Mouse (Mus musculus) forebrain, embryonic 14.5 days (tissue): ENCODE measurements around the gene Ppm1l. TPM values are rescaled to one million over a fixed set of nuclear protein-coding genes. Genes with fewer than 3 reads are reported as not detected.

Experiments used
- ATAC-seq: fragments of 200-750 bp; cut with Nextera tagmentation; 2 replicates; pipeline ENCODE4 v1.8.0; 2017; ENCODE audit warnings: mild to moderate bottlenecking, moderate library complexity
- DNase-seq: peaks from one replicate; pipeline ENCODE4 v3.0.0-alpha.2; 2015; ENCODE audit warnings: low spot score
- H3K27ac ChIP-seq: fragments of 300-500 bp; sonication (generic); 2 replicates; pipeline ENCODE4 v1.5.1; 2014; ENCODE audit warnings: low read depth, mild to moderate bottlenecking, control low read depth, low read length, moderate library complexity
- H3K27me3 ChIP-seq: fragments of 300-500 bp; sonication (generic); replicated peaks from 2 replicates; pipeline ENCODE4 v1.6.1; 2014; ENCODE audit warnings: low read length, control low read depth, mixed read lengths; ENCODE audit not compliant: control insufficient read depth, insufficient read depth
- H3K36me3 ChIP-seq: fragments of 300-500 bp; sonication (generic); 2 replicates; pipeline ENCODE4 v1.6.1; 2014; ENCODE audit warnings: low read length, control low read depth; ENCODE audit not compliant: control insufficient read depth, insufficient read depth
- H3K4me1 ChIP-seq: fragments of 300-500 bp; sonication (generic); 2 replicates; pipeline ENCODE4 v1.6.1; 2014; ENCODE audit warnings: antibody characterized with exemption, low read length, control low read depth; ENCODE audit not compliant: control insufficient read depth, insufficient read depth
- H3K4me2 ChIP-seq: fragments of 300-500 bp; sonication (generic); 2 replicates; pipeline ENCODE4 v1.6.1; 2014; ENCODE audit warnings: mild to moderate bottlenecking, control low read depth, low read length
- H3K4me3 ChIP-seq: fragments of 300-500 bp; sonication (generic); 2 replicates; pipeline ENCODE4 v1.5.1; 2014; ENCODE audit warnings: low read depth, low read length, control low read depth
- H3K9ac ChIP-seq: fragments of 300-500 bp; sonication (generic); 2 replicates; pipeline ENCODE4 v1.6.1; 2014; ENCODE audit warnings: mild to moderate bottlenecking, low read length, control low read depth, moderate library complexity
- H3K9me3 ChIP-seq: fragments of 300-500 bp; sonication (generic); replicated peaks from 2 replicates; pipeline ENCODE4 v1.6.1; 2016; ENCODE audit warnings: low read length, control low read depth, mixed read lengths; ENCODE audit not compliant: control insufficient read depth
- WGBS: fragments of 180-500 bp; shearing (Covaris S2); extraction: QIAGEN DNeasy Blood & Tissue Kit; methylation state at CpG from one replicate; pipeline ENCODE4 v1.1.7; 2014; 5-methylcytosine and 5-hydroxymethylcytosine counted together
- polyA plus RNA-seq: library from polyadenylated mRNA; unstranded; fragments of >200 nt; fragmentation: Nextera tagmentation; extraction: Ambion mirVana; gene quantifications from 2 replicates; pipeline ENCODE4 v1.2.1, GENCODE M21; 2014

Ppm1l gene
- polyA plus RNA-seq, 1 experiment from 2014 or later = 16.5 TPM

DNA sequence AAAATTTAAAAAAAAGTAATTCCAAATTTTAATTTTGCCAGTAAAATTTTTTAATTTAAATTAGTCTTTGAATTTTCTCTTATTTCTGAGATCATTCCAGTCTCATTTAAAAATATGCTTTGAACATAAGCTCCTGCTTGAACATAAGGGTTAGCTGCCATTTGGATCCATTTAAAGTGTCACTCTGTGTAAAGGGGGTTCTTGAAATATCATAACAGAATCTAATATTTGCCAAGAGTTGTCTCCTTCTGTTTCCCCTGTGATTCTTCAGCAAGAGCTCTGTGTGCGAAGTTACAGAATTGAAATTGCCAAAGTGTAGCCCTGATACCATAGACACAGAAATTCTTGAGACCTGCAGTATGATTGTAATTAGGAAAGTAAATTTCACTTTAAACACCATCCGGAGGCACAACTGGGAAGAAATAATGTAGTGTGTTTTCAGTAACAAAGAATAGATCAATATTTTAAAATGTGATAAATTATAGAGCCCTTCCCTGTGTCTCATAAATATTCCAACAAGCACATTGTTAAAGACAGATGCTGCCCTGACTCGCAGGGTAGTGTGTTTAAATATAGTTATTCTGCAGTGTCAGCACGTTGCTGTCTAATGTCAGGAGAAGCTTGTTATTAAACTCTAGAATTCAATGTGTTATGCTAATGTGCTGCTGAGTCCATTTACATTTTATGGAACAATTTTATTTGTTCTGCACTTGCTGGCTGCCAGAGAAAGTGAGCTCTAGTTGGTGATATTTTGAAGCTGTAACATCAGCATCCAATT lies 177.8 kb downstream of the Ppm1l start:
- Histone ChIP-seq H3K27ac (peak overlapping the region; percentile 6; the same call in 1 of the 2 replicates), H3K36me3 (no peaks in the 10 kb centered on the region), H3K4me1 (peaks cover 6% of the 10 kb centered on the region; the same call in 1 of the 2 replicates), H3K27me3 (no peaks in the 10 kb centered on the region), H3K9ac (no peak overlapping the region), H3K9me3 (no peaks in the 10 kb centered on the region), H3K4me2 (no peak overlapping the region), H3K4me3 (no peak overlapping the region)
- 48% methylated on average over 4 of the region's 4 CpGs for WGBS
- peak; percentile 83 for ATAC-seq
- DNase-seq = peak; percentile 69

DNA sequence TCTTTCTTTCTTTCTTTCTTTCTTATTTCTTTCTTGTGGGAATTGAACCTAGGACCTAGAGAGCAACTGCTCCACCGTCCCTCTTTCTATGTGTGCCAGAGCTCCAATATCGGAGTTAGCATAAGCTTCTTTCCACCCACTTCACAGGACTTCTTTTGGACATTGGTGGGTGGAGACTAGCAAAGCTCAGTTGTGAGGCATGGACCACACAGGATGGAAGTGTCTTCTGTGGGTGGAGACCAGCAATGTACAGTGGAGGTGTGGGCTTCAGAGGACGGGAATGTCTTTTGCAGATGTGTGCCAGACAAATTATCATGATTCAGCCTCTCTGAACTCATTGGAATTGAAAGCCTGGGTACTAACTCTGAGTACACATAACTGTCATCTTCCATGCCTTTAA lies 180.5 kb downstream of the Ppm1l start:
- no peak overlapping the region for H3K4me3 ChIP-seq
- no peaks in the 10 kb centered on the region for H3K27me3 ChIP-seq
- no peaks in the 10 kb centered on the region for H3K36me3 ChIP-seq
- H3K9ac ChIP-seq = no peak overlapping the region
- 88% methylated on average over 3 of the region's 3 CpGs for WGBS
- no peaks in the 10 kb centered on the region for H3K9me3 ChIP-seq
- H3K27ac ChIP-seq = no peak overlapping the region
- ATAC-seq = no peak
- peaks cover 9% of the 10 kb centered on the region; the same call in 1 of the 2 replicates for H3K4me1 ChIP-seq
- no peak for DNase-seq
- H3K4me2 ChIP-seq = no peak overlapping the region

DNA sequence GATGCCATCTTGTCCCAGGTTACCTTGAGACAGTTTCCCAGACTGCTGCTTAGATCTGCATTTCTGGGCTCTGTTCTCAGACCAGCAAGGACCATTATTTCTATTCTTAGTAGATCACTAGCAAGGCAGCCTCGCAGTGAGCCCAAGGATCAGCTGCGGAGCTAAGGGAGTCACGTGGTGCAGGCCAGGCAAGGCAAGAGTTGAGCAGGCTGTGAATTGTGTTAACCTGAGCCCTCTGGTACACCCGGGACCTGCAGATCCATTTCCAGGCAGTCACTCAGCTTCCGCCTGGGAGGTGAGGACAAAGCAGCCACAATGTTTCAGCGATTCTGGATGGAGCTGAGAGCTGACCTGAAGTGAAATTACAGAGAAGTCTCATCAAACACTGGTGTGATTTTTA lies 185.3 kb downstream of the Ppm1l start:
- DNase-seq (peak; percentile 55), ATAC-seq (peak; percentile 66)
- no peak overlapping the region for H3K9ac ChIP-seq
- WGBS = 28% methylated on average over 6 of the region's 6 CpGs
- peak overlapping the region; percentile 60; the same call in 1 of the 2 replicates for H3K27ac ChIP-seq
- no peak overlapping the region for H3K4me3 ChIP-seq
- H3K4me1 ChIP-seq = peaks cover 3% of the 10 kb centered on the region; the same call in 1 of the 2 replicates
- no peaks in the 10 kb centered on the region for H3K27me3 ChIP-seq
- H3K36me3 ChIP-seq = no peaks in the 10 kb centered on the region
- H3K4me2 ChIP-seq = no peak overlapping the region
- no peaks in the 10 kb centered on the region for H3K9me3 ChIP-seq

DNA sequence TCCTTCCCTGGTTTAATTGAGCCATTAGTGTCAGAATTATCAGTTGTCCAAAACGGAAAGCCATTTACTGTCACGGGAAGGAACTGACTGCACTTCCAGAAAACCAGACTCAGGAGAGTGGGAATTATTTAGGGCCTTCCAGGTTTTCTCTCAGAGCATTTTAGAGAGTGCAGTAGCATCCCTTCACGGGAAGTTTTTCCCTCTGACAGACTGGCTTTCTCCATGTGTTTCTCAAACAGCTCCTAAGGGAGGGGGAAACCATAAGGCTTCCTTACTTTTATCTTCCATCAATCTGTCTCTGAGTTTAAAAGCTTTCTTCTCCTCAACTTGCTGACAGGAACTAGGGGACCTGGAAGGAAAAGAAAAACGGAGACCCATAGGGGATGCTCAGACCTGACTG lies 185.9 kb downstream of the Ppm1l start:
- no peak overlapping the region for H3K9ac ChIP-seq
- ATAC-seq = peak; percentile 19; the same call in 1 of the 2 replicates

DNA sequence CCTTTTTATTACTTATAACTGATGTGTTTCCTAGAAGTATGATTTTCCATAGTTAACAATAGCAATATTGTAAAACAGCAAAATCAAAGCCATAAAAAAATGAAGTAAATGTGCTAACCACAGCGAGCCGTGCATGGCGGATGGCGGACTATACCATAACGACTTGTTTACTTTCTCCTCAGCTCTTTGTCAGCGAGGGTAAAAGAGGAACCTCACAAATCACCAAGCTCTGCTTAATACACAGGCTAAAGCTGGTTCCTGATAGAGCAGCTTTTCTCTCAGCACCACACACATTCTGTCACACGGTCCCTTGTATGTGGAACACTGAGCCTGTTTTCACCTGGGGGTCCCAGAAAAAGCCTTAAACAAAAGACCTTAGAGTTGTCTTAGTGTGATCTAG lies 188.4 kb downstream of the Ppm1l start:
- DNase-seq (no peak), ATAC-seq (no peak)
- Histone ChIP-seq H3K36me3 (no peaks in the 10 kb centered on the region), H3K4me2 (no peak overlapping the region), H3K27me3 (no peaks in the 10 kb centered on the region), H3K9me3 (no peaks in the 10 kb centered on the region), H3K27ac (no peak overlapping the region), H3K4me1 (peaks cover 3% of the 10 kb centered on the region; the same call in 1 of the 2 replicates), H3K9ac (no peak overlapping the region), H3K4me3 (no peak overlapping the region)
- 49% methylated on average over 7 of the region's 7 CpGs for WGBS

More for the DNA sequence above, 185.9 kb downstream of the Ppm1l start:
- Histone ChIP-seq H3K4me3 (no peak overlapping the region), H3K9me3 (no peaks in the 10 kb centered on the region), H3K27me3 (no peaks in the 10 kb centered on the region), H3K27ac (0 out of 2 replicates have a peak overlapping the region, but pooled peaks have one; percentile 48), H3K36me3 (no peaks in the 10 kb centered on the region), H3K4me2 (no peak overlapping the region), H3K4me1 (peaks cover 3% of the 10 kb centered on the region; the same call in 1 of the 2 replicates)
- WGBS = 52% methylated on average over 4 of the region's 4 CpGs
- DNase-seq = peak; percentile 39

DNA sequence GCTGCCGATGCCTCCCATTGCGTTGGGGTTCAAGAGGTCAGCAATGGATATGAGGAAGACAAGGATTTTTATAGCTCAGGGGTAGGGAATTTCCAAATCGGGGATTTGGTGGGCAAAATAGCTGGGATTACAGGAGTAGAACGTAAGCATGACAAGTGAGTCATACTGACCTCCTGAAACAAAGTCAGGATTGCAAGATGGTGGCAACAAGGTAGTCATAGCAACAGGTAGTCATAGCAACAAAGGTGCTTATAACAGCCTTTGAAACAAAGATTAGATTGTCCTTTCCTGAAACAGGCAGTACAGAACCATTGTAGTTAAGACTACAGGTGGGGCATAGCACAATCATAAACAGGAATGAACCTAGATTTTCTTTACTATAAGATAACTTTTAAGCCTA lies 189.7 kb downstream of the Ppm1l start:
- DNase-seq (no peak), ATAC-seq (no peak)
- no peak overlapping the region for H3K4me3 ChIP-seq
- H3K4me1 ChIP-seq = peaks cover 3% of the 10 kb centered on the region; the same call in 1 of the 2 replicates
- H3K9me3 ChIP-seq = no peaks in the 10 kb centered on the region
- no peak overlapping the region for H3K4me2 ChIP-seq
- WGBS = 78% methylated on average over 4 of the region's 4 CpGs
- no peak overlapping the region for H3K27ac ChIP-seq
- H3K36me3 ChIP-seq = no peaks in the 10 kb centered on the region
- H3K27me3 ChIP-seq = no peaks in the 10 kb centered on the region
- no peak overlapping the region for H3K9ac ChIP-seq

DNA sequence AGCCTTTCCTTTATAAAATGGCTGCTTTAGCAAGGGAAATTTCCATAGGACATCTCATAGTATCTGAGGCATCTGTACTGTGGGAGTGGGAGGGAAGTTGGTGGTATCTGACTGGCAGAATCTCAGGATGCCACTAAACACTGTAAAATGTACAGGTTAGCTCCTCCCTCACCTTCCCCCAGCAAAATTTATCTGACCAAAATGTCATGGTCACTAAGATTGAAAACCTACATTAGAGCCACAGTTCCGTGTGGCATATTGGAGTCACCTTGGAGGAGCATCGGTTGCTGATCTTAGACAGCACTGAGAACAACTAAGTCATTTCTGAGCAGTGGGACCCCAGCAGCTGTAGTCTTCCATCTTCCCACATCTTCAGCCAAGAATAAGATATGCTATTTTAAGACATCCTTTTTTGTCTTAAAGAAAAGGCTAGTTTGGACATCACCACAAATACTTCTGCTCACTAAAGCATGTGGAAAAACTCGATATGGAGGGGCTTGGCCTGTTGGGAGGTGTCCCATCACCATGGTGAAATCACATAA lies 192.8 kb downstream of the Ppm1l start:
- no peak overlapping the region for H3K4me3 ChIP-seq
- H3K4me2 ChIP-seq = no peak overlapping the region
- H3K4me1 ChIP-seq = no peaks in the 10 kb centered on the region
- no peak overlapping the region for H3K27ac ChIP-seq
- no peak for DNase-seq
- no peak overlapping the region for H3K9ac ChIP-seq
- no peak for ATAC-seq
- no peaks in the 10 kb centered on the region for H3K36me3 ChIP-seq
- H3K9me3 ChIP-seq = no peaks in the 10 kb centered on the region
- 92% methylated on average over 3 of the region's 3 CpGs for WGBS
- no peaks in the 10 kb centered on the region for H3K27me3 ChIP-seq

DNA sequence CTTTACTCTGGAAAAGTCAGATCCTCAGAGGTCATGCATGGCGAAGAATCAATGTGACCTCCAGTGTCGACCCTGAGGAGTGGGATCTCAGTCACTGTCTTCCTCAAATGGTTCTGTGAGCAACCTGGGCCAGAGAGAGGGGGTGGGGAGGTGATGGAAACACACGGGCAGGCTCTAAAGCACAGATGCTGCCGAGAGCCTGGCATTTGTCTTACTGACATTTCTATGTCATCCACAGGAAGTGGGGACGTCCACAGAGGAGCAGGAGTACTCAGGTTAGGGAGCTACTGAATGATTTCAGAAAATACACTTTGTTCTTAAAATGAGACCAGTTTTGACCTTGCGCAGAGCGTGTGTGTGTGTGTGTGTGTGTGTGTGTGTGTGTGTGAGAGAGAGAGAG lies 195.2 kb downstream of the Ppm1l start:
- ATAC-seq (no peak), DNase-seq (no peak)
- H3K27ac ChIP-seq = no peak overlapping the region
- no peaks in the 10 kb centered on the region for H3K36me3 ChIP-seq
- H3K9ac ChIP-seq = no peak overlapping the region
- 67% methylated on average over 7 of the region's 7 CpGs for WGBS
- no peaks in the 10 kb centered on the region for H3K9me3 ChIP-seq
- no peaks in the 10 kb centered on the region for H3K27me3 ChIP-seq
- H3K4me3 ChIP-seq = no peak overlapping the region
- no peaks in the 10 kb centered on the region for H3K4me1 ChIP-seq
- H3K4me2 ChIP-seq = no peak overlapping the region

DNA sequence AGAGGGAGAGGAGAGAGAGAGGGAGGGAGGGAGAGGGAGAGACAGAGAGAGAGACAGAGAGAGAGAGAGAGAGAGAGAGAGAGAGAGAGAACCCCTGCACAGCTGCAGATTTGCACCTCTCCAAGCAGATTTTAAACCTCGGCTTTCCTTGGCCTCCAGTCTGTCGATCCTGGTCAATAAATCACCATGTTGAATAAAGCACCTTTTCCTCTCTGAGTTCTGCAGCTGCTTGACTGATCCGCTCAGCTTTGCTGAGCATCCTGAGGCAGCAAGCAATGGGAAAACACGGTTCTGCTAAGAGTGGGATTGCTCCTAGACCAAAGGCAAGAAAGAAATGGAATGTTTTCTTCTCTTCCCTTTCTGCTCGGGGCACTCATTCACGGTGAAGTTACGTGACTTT lies 195.7 kb downstream of the Ppm1l start:
- Histone ChIP-seq H3K9me3 (no peaks in the 10 kb centered on the region), H3K4me1 (no peaks in the 10 kb centered on the region), H3K36me3 (no peaks in the 10 kb centered on the region), H3K27ac (no peak overlapping the region), H3K9ac (no peak overlapping the region), H3K27me3 (no peaks in the 10 kb centered on the region), H3K4me2 (no peak overlapping the region), H3K4me3 (no peak overlapping the region)
- DNase-seq (no peak), ATAC-seq (no peak)
- WGBS = 78% methylated on average over 7 of the region's 7 CpGs
